Mouse (Mus musculus): ENCODE measurements around the gene Olfr140.

- no peak for TF ChIP-seq EP300 (IDR thresholded peaks at IDR 0.05)
- TF ChIP-seq CTCF (IDR thresholded peaks at IDR 0.05): no peak
Observed at GRCm38 (mm10) chr2:89999845-90000244, 63.5 kb downstream of the Olfr140 start, which contains the start of gene Olfr1262.

Data from lung, postnatal 0 days (tissue).